Mouse (Mus musculus) lung, adult 2 months (tissue): Measurements from ENCODE around the gene Rictor. TPM values are rescaled to one million over a fixed set of nuclear protein-coding genes. Genes with fewer than 3 reads are reported as not detected.
"Not testable (repeated sequence)": the region's sequence is repeated elsewhere in the genome, so short reads cannot be mapped to it uniquely, and the experiment has no call there.

Experiments
- DNase-seq: peaks from one replicate; pipeline ENCODE4 v3.0.0; 2022
- H3K4me1 ChIP-seq: fragments of 200-500 bp; 2 replicates; pipeline ENCODE4 v1.6.1; 2011; ENCODE audit warnings: low read length; ENCODE audit not compliant: control insufficient read depth, insufficient read depth
- H3K4me3 ChIP-seq: fragments of 200-500 bp; replicated peaks from 2 replicates; pipeline ENCODE3; 2011; ENCODE audit warnings: low read depth, mild to moderate bottlenecking, control low read depth, low read length; ENCODE audit errors: extremely low read depth
- CTCF ChIP-seq: fragments of 200-500 bp; IDR thresholded peaks from 2 replicates; pipeline ENCODE4 v1.5.1; 2011; ENCODE audit warnings: mild to moderate bottlenecking, low read length, control low read depth; ENCODE audit not compliant: insufficient read depth
- POLR2A ChIP-seq: fragments of 200-500 bp; IDR thresholded peaks from 2 replicates; pipeline ENCODE4 v1.6.1; 2011; ENCODE audit warnings: low read depth, mild to moderate bottlenecking, control low read depth, low read length, borderline replicate concordance; ENCODE audit errors: extremely low read depth
- WGBS: fragments of 180-500 bp; shearing (Covaris S2); methylation state at CpG from one replicate; pipeline ENCODE4 v1.1.7; 2018; 5-methylcytosine and 5-hydroxymethylcytosine counted together
- polyA plus RNA-seq: library from polyadenylated mRNA; depleted of rRNA; stranded (reverse); fragments of >200 nt; gene quantifications from 2 replicates; pipeline ENCODE4 v1.2.3, GENCODE M21; 2012

Rictor gene
- polyA plus RNA-seq, 1 experiment = 10.3 TPM

GRCm38 (mm10) chr15:6726130-6726808, 18.1 kb downstream of the Rictor start:
- Histone ChIP-seq H3K4me1 (no peaks in the 10 kb centered on the region; the same call in 1 of the 2 replicates), H3K4me3 (no peak overlapping the region)
- 55% methylated on average over 5 of the region's 5 CpGs for WGBS
- TF ChIP-seq CTCF (no peak), POLR2A (no peak)
- no peak for DNase-seq

DNA sequence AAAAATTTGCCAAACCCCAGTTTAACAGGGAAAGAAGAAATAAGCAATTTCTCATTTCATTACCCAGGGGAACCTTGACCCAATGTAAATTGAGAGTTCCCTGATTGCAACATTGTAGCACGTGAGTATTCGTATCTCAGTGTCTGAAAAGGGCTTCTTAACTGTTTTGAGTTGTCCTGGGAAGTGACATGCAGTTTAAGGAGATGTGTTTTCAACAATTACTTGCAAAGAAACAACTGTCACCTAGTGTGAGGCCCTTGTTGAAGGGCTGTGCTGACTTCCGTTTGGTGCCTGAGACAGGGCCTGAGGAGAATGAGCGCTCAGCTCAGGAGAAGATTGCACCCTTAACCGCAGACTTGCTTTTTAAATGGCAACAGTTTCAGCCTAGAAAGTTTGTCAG, 24.9 kb downstream of the Rictor start:
- DNase-seq = no peak
- WGBS = 68% methylated on average over 5 of the region's 5 CpGs
- TF ChIP-seq CTCF (no peak), POLR2A (no peak)
- H3K4me3 ChIP-seq = no peak overlapping the region
- peaks cover 3% of the 10 kb centered on the region; the same call in 1 of the 2 replicates for H3K4me1 ChIP-seq

DNA sequence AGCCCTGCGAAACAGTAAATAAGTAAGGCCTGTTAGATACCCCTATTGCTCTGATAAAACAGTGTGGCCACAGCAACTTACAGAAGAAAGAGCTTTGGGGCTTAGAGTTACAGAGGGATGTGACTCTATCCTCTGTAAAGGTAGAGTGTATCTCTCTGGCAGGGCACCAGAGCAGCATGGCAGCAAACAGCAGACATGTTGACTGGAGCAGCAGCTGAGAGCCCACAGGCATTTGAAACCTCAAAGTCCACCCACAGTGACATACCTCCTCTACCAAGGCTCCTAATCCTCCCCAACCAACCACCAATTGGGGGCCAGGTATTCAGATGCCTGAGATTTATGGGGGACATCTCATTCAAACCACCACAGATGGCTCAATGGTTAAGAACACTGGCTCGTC, 31.0 kb downstream of the Rictor start:
- Histone ChIP-seq H3K4me3 (no peak overlapping the region), H3K4me1 (no peaks in the 10 kb centered on the region)
- TF ChIP-seq CTCF = no peak
- no peak for TF ChIP-seq POLR2A
- 98% methylated on average over 2 of the region's 2 CpGs for WGBS
- no peak for DNase-seq

DNA sequence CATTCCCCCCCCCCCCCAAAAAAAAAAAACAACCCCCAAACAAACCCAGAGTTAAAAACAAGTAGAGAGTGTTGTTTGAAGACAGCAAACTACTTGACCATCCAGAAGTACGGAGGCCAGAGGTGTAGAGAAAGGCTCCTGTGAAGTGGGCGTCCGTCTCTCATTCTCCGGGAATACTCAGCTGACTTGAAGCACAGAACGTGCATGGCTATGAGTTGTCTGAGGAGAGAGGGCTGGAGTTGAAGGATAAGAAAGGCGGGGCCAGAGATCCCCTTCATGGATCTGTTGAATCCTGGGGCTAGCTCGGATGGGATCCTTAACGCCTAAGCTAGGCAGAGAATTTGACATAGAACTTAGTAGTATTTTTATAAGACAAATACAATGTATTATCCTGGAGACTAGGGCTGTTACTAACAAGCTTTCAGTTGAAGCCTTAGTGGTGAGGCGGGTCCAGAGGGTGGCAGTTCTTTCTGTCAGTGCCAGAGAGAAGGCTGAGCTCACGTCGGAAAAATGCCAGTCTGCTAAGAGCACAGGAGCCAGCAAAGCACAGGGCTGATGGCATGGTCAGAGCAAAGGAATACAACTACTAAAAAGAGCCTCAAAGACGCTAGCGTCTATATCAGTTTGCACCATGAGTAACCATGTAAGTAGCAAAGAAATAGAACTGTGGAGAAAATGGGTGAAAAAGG, 34.3 kb downstream of the Rictor start:
- H3K4me3 ChIP-seq = no peak overlapping the region
- WGBS = 50% methylated on average over 13 of the region's 13 CpGs
- H3K4me1 ChIP-seq = no peaks in the 10 kb centered on the region
- DNase-seq = no peak
- TF ChIP-seq POLR2A = no peak
- TF ChIP-seq CTCF = no peak

DNA sequence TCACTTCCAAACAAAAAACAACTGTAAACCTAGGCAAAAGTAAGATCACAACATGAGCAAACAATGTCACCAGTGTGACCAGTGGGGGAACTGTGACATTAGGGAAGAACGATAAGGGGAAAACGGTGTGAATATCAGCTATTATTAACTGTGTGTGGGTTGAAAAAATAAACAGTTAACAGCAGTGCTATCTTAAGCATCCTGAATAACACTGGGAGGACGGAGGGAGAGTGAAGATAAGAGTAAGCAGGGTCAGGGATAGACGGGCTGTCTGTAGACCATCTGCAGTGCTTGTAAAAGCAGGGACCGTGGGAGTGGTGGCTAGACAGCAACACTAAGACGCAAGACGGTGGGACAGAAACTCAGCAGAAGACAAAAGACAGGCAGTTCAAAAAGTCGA, 35.5 kb downstream of the Rictor start:
- H3K4me1 ChIP-seq = no peaks in the 10 kb centered on the region
- H3K4me3 ChIP-seq = no peak overlapping the region
- no peak for DNase-seq
- 36% methylated on average over 8 of the region's 8 CpGs for WGBS
- no peak for TF ChIP-seq POLR2A
- TF ChIP-seq CTCF = no peak

DNA sequence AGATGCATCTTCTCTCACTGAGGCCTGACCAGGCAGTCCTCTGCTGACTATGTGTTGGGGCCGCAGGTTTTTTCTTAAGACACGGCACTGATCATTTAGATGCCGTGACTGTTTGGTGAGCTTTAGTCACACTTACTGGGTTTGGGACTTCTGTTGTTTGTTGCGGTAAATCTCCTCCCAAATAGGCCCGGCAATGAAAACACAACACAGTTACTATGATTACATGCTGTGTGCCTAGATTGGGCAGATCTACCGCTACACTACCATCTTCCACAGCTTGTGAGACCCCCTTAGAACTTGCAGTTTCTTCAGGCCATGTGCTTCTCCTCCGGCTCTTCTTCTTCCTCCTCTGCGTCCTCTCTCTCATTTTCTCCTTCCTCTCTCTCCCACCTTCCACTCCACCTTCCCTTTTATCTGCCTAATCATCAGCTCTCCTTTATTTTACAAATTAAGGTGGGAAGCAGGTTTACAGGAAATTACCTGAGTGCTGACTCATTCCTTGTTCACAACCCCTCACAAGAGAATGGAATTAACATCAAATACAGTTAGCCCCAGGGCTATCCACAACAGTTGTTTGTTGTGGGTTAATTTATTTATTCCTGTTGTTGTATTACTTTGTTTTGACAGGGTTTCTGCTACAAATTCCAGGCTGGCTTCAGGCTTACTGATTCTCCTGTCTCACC, 38.3 kb downstream of the Rictor start:
- H3K4me1 ChIP-seq, DNase-seq, H3K4me3 ChIP-seq: not testable (repeated sequence)
- WGBS = 87% methylated on average over 8 of the region's 8 CpGs

DNA sequence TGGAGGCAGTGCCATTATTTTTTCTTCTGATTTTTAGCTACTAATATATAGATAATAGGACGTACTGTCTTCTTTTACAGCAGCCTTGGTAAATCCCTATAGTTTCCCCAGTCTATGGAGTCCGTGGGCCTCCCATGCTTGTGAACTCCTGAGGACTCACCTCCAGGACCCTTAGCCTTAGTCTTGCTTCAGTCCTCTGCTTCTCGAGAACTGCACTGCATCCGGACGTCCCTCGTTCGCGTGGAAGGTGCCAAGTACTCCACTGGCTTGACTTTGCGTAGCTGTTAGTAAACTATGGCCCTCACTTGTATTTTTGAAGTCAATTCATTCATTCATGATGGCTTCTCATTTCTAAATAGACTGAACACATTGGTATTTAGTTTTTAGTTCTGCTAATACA, 38.8 kb downstream of the Rictor start:
- 89% methylated on average over 9 of the region's 9 CpGs for WGBS
- TF ChIP-seq CTCF (no peak), POLR2A (no peak)
- no peak overlapping the region for H3K4me3 ChIP-seq

GRCm38 (mm10) chr15:6754400-6754799, 46.2 kb downstream of the Rictor start:
- TF ChIP-seq POLR2A (no peak), CTCF (no peak)
- no peak for DNase-seq
- 94% methylated on average over 2 of the region's 2 CpGs for WGBS
- H3K4me1 ChIP-seq = no peaks in the 10 kb centered on the region; the same call in 1 of the 2 replicates
- H3K4me3 ChIP-seq = no peak overlapping the region

More for the DNA sequence above, 38.8 kb downstream of the Rictor start:
- H3K4me1 ChIP-seq = peaks cover 2% of the 10 kb centered on the region; the same call in 1 of the 2 replicates
- no peak for DNase-seq

GRCm38 (mm10) chr15:6772265-6772664, 64.1 kb downstream of the Rictor start:
- no peak for DNase-seq
- no peaks in the 10 kb centered on the region for H3K4me1 ChIP-seq
- no peak for TF ChIP-seq POLR2A
- TF ChIP-seq CTCF = no peak
- H3K4me3 ChIP-seq = no peak overlapping the region
- WGBS = 83% methylated on average over 3 of the region's 3 CpGs
